Mouse (Mus musculus): Measurements from ENCODE around the gene Rtraf. TPM values are rescaled to one million over a fixed set of nuclear protein-coding genes. Genes with fewer than 3 reads are reported as not detected.

The Rtraf gene
- polyA plus RNA-seq, 1 experiment, result 27.0 TPM

DNA sequence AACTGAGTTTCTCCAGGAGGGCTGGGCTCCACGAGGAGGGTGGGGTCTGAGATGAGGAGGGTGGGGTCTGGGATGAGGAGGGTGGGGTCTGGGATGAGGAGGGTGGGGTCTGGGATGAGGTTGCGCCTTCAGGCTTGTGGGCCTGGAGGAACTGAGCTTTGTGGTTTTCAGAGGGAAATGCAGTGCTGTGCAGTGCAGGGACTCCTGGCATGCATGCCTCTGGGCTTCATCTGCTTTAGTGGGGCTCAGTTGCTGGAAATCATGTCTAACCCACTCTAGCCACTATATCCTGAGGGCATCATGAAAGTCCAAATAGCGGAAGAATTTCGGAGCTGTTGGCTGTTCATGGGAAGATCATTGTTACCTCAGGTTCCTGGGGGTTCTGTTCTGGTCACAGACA, 20.4 kb downstream of the Rtraf start:
- Histone ChIP-seq H3K27ac (ENCODE audit: control insufficient read depth, insufficient read depth, low read length) (no peak overlapping the region), H3K4me3 (ENCODE audit: control insufficient read depth, insufficient read depth, low read length) (no peak overlapping the region), H3K36me3 (ENCODE audit: control insufficient read depth, insufficient read depth, low read length) (no peaks in the 10 kb centered on the region), H3K4me1 (replicated peaks; ENCODE audit: control insufficient read depth, insufficient read depth, low read length) (no peaks in the 10 kb centered on the region), H3K27me3 (ENCODE audit: control insufficient read depth, insufficient read depth, low read length) (no peaks in the 10 kb centered on the region)
- no peak for DNase-seq
- TF ChIP-seq POLR2A (IDR thresholded peaks at IDR 0.05; ENCODE audit: control insufficient read depth, extremely low read depth, insufficient read depth, low read length, poor library complexity) (no peak), CTCF (IDR thresholded peaks at IDR 0.05; ENCODE audit: borderline replicate concordance, control insufficient read depth, extremely low read depth, insufficient read depth, low read length, poor library complexity) (no peak)
- WGBS, result 37% methylated on average over 4 of the region's 4 CpGs

DNA sequence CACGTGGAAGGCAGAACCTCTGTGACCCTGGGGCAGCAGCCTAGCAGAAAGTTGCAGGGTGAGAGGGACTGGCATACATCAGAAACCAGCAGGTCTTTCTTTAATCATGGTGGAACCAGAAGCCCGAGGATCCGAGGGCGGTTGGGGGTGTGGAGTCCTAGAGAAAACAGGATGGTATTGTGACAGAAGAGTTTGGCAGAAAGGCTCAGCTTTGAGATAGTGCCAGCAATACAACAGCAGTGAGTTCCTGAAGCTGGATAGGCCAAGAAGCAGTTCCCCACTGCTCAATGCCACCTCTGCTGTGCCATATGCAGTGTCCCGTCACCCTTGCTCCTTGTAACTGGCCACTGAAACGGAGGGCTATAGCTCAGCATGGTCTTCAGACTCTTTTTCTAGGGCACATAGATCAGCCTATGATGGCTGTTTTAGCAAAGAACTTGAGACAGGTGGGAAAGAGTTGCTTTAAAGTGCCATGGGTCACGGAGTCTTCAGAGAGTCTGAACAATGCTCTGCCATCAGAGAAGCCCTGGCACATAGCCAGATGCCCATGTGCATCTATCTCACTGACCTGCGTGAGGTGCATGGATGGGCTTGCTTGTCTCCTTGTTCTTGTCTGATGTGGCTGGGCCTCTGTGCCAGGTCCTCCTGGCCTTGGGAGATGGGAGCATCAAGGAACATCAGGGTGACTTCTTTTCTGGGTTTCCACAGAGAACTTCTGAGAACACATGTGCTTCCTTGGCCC, 22.0 kb downstream of the Rtraf start:
- DNase-seq, result no peak
- Histone ChIP-seq H3K27me3 (ENCODE audit: control insufficient read depth, insufficient read depth, low read length) (no peaks in the 10 kb centered on the region), H3K27ac (ENCODE audit: control insufficient read depth, insufficient read depth, low read length) (no peak overlapping the region), H3K36me3 (ENCODE audit: control insufficient read depth, insufficient read depth, low read length) (no peaks in the 10 kb centered on the region), H3K4me3 (ENCODE audit: control insufficient read depth, insufficient read depth, low read length) (no peak overlapping the region), H3K4me1 (replicated peaks; ENCODE audit: control insufficient read depth, insufficient read depth, low read length) (0 out of 2 replicates have a peak, but pooled peaks cover 5% of the 10 kb centered on the region)
- TF ChIP-seq POLR2A (IDR thresholded peaks at IDR 0.05; ENCODE audit: control insufficient read depth, extremely low read depth, insufficient read depth, low read length, poor library complexity) (no peak), CTCF (IDR thresholded peaks at IDR 0.05; ENCODE audit: borderline replicate concordance, control insufficient read depth, extremely low read depth, insufficient read depth, low read length, poor library complexity) (no peak)
- WGBS, result 95% methylated on average over 8 of the region's 8 CpGs

DNA sequence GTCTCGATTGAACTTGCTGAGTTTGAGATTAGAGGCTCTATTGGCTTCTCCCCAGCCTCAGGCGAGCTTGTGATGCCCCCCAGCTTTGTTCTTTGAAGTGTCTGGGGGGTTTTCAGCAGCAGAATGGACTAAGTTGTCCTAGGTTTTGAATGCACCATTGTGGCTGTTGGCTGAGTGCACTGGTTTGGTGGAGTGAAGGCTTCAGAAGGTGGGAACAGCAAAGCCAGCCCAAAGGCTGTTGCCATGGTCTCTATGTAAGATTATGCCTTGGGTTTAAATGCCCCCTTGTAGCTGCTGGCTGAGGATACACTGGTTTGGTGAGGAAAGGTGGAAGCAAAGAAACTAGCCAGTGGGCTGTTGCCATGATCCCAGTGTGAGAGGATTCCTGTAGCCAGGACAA, 23.1 kb downstream of the Rtraf start:
- DNase-seq, result no peak
- H3K27me3 ChIP-seq (ENCODE audit: control insufficient read depth, insufficient read depth, low read length), result no peaks in the 10 kb centered on the region
- WGBS, result 29% methylated on average over 2 of the region's 2 CpGs
- H3K4me3 ChIP-seq (ENCODE audit: control insufficient read depth, insufficient read depth, low read length), result no peak overlapping the region
- H3K36me3 ChIP-seq (ENCODE audit: control insufficient read depth, insufficient read depth, low read length), result no peaks in the 10 kb centered on the region
- 0 out of 2 replicates have a peak, but pooled peaks cover 5% of the 10 kb centered on the region for H3K4me1 ChIP-seq (replicated peaks; ENCODE audit: control insufficient read depth, insufficient read depth, low read length)
- H3K27ac ChIP-seq (ENCODE audit: control insufficient read depth, insufficient read depth, low read length), result no peak overlapping the region
- TF ChIP-seq POLR2A (IDR thresholded peaks at IDR 0.05; ENCODE audit: control insufficient read depth, extremely low read depth, insufficient read depth, low read length, poor library complexity) (no peak), CTCF (IDR thresholded peaks at IDR 0.05; ENCODE audit: borderline replicate concordance, control insufficient read depth, extremely low read depth, insufficient read depth, low read length, poor library complexity) (no peak)

DNA sequence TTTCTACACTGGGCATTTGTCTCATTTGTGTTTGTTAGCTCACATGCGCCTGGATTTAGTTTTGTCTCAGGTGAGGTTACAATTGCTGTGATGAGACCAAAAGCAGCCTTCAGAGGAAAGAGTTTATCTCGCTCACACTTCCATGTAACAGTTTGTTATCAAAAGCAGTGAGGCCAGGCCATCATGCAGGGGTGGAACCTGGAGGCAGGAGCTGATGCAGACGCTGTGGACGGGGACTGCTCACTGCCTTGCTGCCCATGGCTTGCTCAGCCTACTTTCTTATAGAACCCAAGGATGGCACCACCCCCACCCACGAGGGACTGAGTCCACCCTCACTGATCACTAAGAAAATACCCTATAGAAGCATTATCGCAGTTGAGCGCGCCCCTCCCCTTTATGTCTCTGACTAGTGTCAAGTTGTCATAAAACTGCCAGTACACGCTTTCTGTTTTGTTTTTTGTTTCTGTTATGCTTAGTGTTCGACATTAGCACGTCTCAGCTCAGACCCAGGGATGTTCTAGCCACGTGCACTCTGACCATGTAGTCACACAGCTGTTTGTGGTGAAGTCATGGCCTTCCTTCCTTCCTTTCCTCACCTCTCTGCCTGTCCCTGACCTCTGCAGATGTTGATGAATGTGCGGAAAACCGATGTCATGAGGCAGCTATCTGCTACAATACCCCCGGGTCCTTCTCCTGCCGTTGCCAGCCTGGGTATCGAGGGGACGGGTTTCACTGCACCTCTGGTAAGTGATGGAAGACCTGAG, 26.9 kb downstream of the Rtraf start:
- WGBS, result 29% methylated on average over 18 of the region's 18 CpGs

DNA sequence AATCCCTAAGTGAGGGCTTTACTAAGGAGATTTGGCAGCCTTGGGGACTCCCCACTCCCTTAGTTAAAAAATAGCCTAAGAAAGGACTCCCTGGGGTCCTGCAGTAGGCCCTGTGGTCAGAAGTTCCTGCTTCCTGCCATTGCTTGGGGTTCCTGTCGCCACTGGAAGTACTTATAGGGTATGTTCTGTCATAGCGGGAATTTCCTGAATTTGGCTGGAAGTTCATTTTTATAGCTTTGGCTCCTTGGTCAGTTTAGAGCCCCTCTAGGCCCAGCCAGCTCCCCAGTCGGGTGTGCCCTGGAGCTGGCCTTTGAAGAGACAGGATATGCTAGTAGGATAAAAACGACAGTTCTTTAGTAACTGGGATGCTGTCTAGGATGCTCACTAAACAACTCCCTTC, 28.7 kb downstream of the Rtraf start:
- DNase-seq, result no peak
- Histone ChIP-seq H3K36me3 (ENCODE audit: control insufficient read depth, insufficient read depth, low read length) (no peaks in the 10 kb centered on the region), H3K4me1 (replicated peaks; ENCODE audit: control insufficient read depth, insufficient read depth, low read length) (0 out of 2 replicates have a peak, but pooled peaks cover 5% of the 10 kb centered on the region), H3K27me3 (ENCODE audit: control insufficient read depth, insufficient read depth, low read length) (no peaks in the 10 kb centered on the region), H3K27ac (ENCODE audit: control insufficient read depth, insufficient read depth, low read length) (no peak overlapping the region), H3K4me3 (ENCODE audit: control insufficient read depth, insufficient read depth, low read length) (no peak overlapping the region)
- no peak for TF ChIP-seq CTCF (IDR thresholded peaks at IDR 0.05; ENCODE audit: borderline replicate concordance, control insufficient read depth, extremely low read depth, insufficient read depth, low read length, poor library complexity)
- no peak for TF ChIP-seq POLR2A (IDR thresholded peaks at IDR 0.05; ENCODE audit: control insufficient read depth, extremely low read depth, insufficient read depth, low read length, poor library complexity)
- WGBS, result 78% methylated on average over 4 of the region's 4 CpGs

More for the DNA sequence above, 26.9 kb downstream of the Rtraf start:
- TF ChIP-seq POLR2A (IDR thresholded peaks at IDR 0.05; ENCODE audit: control insufficient read depth, extremely low read depth, insufficient read depth, low read length, poor library complexity) (no peak), CTCF (IDR thresholded peaks at IDR 0.05; ENCODE audit: borderline replicate concordance, control insufficient read depth, extremely low read depth, insufficient read depth, low read length, poor library complexity) (no peak)
- no peak overlapping the region for H3K4me3 ChIP-seq (ENCODE audit: control insufficient read depth, insufficient read depth, low read length)
- no peaks in the 10 kb centered on the region for H3K27me3 ChIP-seq (ENCODE audit: control insufficient read depth, insufficient read depth, low read length)
- DNase-seq, result no peak
- no peaks in the 10 kb centered on the region for H3K36me3 ChIP-seq (ENCODE audit: control insufficient read depth, insufficient read depth, low read length)
- no peak overlapping the region for H3K27ac ChIP-seq (ENCODE audit: control insufficient read depth, insufficient read depth, low read length)
- H3K4me1 ChIP-seq (replicated peaks; ENCODE audit: control insufficient read depth, insufficient read depth, low read length), result 0 out of 2 replicates have a peak, but pooled peaks cover 5% of the 10 kb centered on the region

DNA sequence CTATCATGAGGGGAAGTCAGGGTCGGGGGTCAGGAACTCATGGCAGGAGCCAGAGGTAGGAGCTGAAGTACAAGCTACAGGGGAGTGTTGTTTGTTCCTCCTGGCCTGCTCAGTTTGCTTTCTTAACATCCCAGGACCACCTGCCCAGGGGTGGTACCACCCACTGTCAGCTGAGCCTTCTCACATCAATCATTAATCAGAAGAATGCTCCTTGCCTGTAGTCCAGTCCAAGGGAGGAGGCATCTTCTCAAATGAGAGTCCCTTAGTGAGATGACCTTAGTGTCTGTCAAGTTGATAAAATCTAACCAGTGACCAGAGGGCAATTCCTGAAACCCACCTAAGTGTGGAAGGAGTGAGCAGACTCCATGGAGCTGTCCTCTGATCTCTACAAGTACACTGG, 35.2 kb downstream of the Rtraf start:
- WGBS, result 74% methylated on average over 1 of the region's 1 CpGs
- Histone ChIP-seq H3K4me1 (replicated peaks; ENCODE audit: control insufficient read depth, insufficient read depth, low read length) (no peaks in the 10 kb centered on the region), H3K36me3 (ENCODE audit: control insufficient read depth, insufficient read depth, low read length) (no peaks in the 10 kb centered on the region), H3K4me3 (ENCODE audit: control insufficient read depth, insufficient read depth, low read length) (no peak overlapping the region), H3K27ac (ENCODE audit: control insufficient read depth, insufficient read depth, low read length) (no peak overlapping the region), H3K27me3 (ENCODE audit: control insufficient read depth, insufficient read depth, low read length) (no peaks in the 10 kb centered on the region)
- TF ChIP-seq POLR2A (IDR thresholded peaks at IDR 0.05; ENCODE audit: control insufficient read depth, extremely low read depth, insufficient read depth, low read length, poor library complexity) (no peak), CTCF (IDR thresholded peaks at IDR 0.05; ENCODE audit: borderline replicate concordance, control insufficient read depth, extremely low read depth, insufficient read depth, low read length, poor library complexity) (no peak)
- DNase-seq, result no peak
